Mouse (Mus musculus): ENCODE measurements at regions not wholly inside any gene's neighbourhood (a gene's known extent, or its start where the extent isn't known, plus 50 kb on each side); places are given as distances from the start of the nearest gene placed in this dataset.

- 97% methylated on average over 1 of the region's 1 CpGs for WGBS
- H3K4me1 ChIP-seq (ENCODE audit: control insufficient read depth, insufficient read depth, low read length): 0 out of 2 replicates have a peak, but pooled peaks cover under 1% of the 10 kb centered on the region
- no peaks in the 10 kb centered on the region for H3K36me3 ChIP-seq (ENCODE audit: control insufficient read depth, insufficient read depth, low read length)
- ATAC-seq (ENCODE audit: low FRiP score, low TSS enrichment): no peak
- no peaks in the 10 kb centered on the region for H3K27me3 ChIP-seq (ENCODE audit: control insufficient read depth, insufficient read depth, low read length)
- no peaks in the 10 kb centered on the region for H3K9me3 ChIP-seq (ENCODE audit: control insufficient read depth, low read length)
- H3K4me2 ChIP-seq (replicated peaks; ENCODE audit: low read depth, low read length): no peak overlapping the region
- H3K4me3 ChIP-seq (ENCODE audit: low read length): no peak overlapping the region
- no peak overlapping the region for H3K27ac ChIP-seq (ENCODE audit: low read depth, low read length)
- no peak overlapping the region for H3K9ac ChIP-seq (ENCODE audit: low read depth, low read length)
Measured at GRCm38 (mm10) chr13:28526299-28526698, 269.0 kb downstream of the Gm11361 start.

GRCm38 (mm10) chr13:28524411-28524810 lies 267.1 kb downstream of the Gm11361 start:
- 95% methylated on average over 3 of the region's 3 CpGs for WGBS
- Histone ChIP-seq H3K9ac (ENCODE audit: low read depth, low read length) (no peak overlapping the region), H3K27ac (ENCODE audit: low read depth, low read length) (no peak overlapping the region), H3K4me3 (ENCODE audit: low read length) (no peak overlapping the region), H3K36me3 (ENCODE audit: control insufficient read depth, insufficient read depth, low read length) (no peaks in the 10 kb centered on the region), H3K4me2 (replicated peaks; ENCODE audit: low read depth, low read length) (no peak overlapping the region), H3K9me3 (ENCODE audit: control insufficient read depth, low read length) (no peaks in the 10 kb centered on the region), H3K4me1 (ENCODE audit: control insufficient read depth, insufficient read depth, low read length) (no peaks in the 10 kb centered on the region), H3K27me3 (ENCODE audit: control insufficient read depth, insufficient read depth, low read length) (no peaks in the 10 kb centered on the region)
- no peak for ATAC-seq (ENCODE audit: low FRiP score, low TSS enrichment)

- H3K4me3 ChIP-seq (ENCODE audit: low read length): no peak overlapping the region
- no peaks in the 10 kb centered on the region for H3K9me3 ChIP-seq (ENCODE audit: control insufficient read depth, low read length)
- 53% methylated on average over 1 of the region's 1 CpGs for WGBS
- H3K27ac ChIP-seq (ENCODE audit: low read depth, low read length): no peak overlapping the region
- no peaks in the 10 kb centered on the region for H3K4me1 ChIP-seq (ENCODE audit: control insufficient read depth, insufficient read depth, low read length)
- H3K4me2 ChIP-seq (replicated peaks; ENCODE audit: low read depth, low read length): no peak overlapping the region
- no peaks in the 10 kb centered on the region for H3K36me3 ChIP-seq (ENCODE audit: control insufficient read depth, insufficient read depth, low read length)
- no peak for ATAC-seq (ENCODE audit: low FRiP score, low TSS enrichment)
- H3K9ac ChIP-seq (ENCODE audit: low read depth, low read length): no peak overlapping the region
- H3K27me3 ChIP-seq (ENCODE audit: control insufficient read depth, insufficient read depth, low read length): no peaks in the 10 kb centered on the region
Measured at GRCm38 (mm10) chr13:28520127-28520482, 262.8 kb downstream of the Gm11361 start.

- no peaks in the 10 kb centered on the region for H3K4me1 ChIP-seq (ENCODE audit: control insufficient read depth, insufficient read depth, low read length)
Measured at GRCm38 (mm10) chr13:28519383-28520126, 262.2 kb downstream of the Gm11361 start.

GRCm38 (mm10) chr13:28517161-28517560 lies 259.8 kb downstream of the Gm11361 start:
- H3K9ac ChIP-seq (ENCODE audit: low read depth, low read length): no peak overlapping the region
- 72% methylated on average over 6 of the region's 6 CpGs for WGBS

More at GRCm38 (mm10) chr13:28519383-28520126, 262.2 kb downstream of the Gm11361 start:
- no peak for ATAC-seq (ENCODE audit: low FRiP score, low TSS enrichment)
- 32% methylated on average over 3 of the region's 3 CpGs for WGBS
- H3K27ac ChIP-seq (ENCODE audit: low read depth, low read length): no peak overlapping the region
- no peak overlapping the region for H3K4me3 ChIP-seq (ENCODE audit: low read length)
- H3K4me2 ChIP-seq (replicated peaks; ENCODE audit: low read depth, low read length): no peak overlapping the region
- H3K36me3 ChIP-seq (ENCODE audit: control insufficient read depth, insufficient read depth, low read length): no peaks in the 10 kb centered on the region
- H3K9me3 ChIP-seq (ENCODE audit: control insufficient read depth, low read length): no peaks in the 10 kb centered on the region
- H3K9ac ChIP-seq (ENCODE audit: low read depth, low read length): no peak overlapping the region
- H3K27me3 ChIP-seq (ENCODE audit: control insufficient read depth, insufficient read depth, low read length): no peaks in the 10 kb centered on the region

GRCm38 (mm10) chr13:28516636-28517035 lies 259.3 kb downstream of the Gm11361 start:
- Histone ChIP-seq H3K27ac (ENCODE audit: low read depth, low read length) (no peak overlapping the region), H3K4me1 (ENCODE audit: control insufficient read depth, insufficient read depth, low read length) (no peaks in the 10 kb centered on the region), H3K4me2 (replicated peaks; ENCODE audit: low read depth, low read length) (no peak overlapping the region), H3K36me3 (ENCODE audit: control insufficient read depth, insufficient read depth, low read length) (no peaks in the 10 kb centered on the region), H3K9me3 (ENCODE audit: control insufficient read depth, low read length) (no peaks in the 10 kb centered on the region), H3K4me3 (ENCODE audit: low read length) (no peak overlapping the region), H3K27me3 (ENCODE audit: control insufficient read depth, insufficient read depth, low read length) (no peaks in the 10 kb centered on the region), H3K9ac (ENCODE audit: low read depth, low read length) (no peak overlapping the region)
- no peak for ATAC-seq (ENCODE audit: low FRiP score, low TSS enrichment)
- 50% methylated on average over 2 of the region's 2 CpGs for WGBS

More at GRCm38 (mm10) chr13:28517161-28517560, 259.8 kb downstream of the Gm11361 start:
- ATAC-seq (ENCODE audit: low FRiP score, low TSS enrichment): no peak
- no peaks in the 10 kb centered on the region for H3K9me3 ChIP-seq (ENCODE audit: control insufficient read depth, low read length)
- no peak overlapping the region for H3K27ac ChIP-seq (ENCODE audit: low read depth, low read length)
- H3K36me3 ChIP-seq (ENCODE audit: control insufficient read depth, insufficient read depth, low read length): no peaks in the 10 kb centered on the region
- no peak overlapping the region for H3K4me2 ChIP-seq (replicated peaks; ENCODE audit: low read depth, low read length)
- no peaks in the 10 kb centered on the region for H3K4me1 ChIP-seq (ENCODE audit: control insufficient read depth, insufficient read depth, low read length)
- H3K4me3 ChIP-seq (ENCODE audit: low read length): no peak overlapping the region
- no peaks in the 10 kb centered on the region for H3K27me3 ChIP-seq (ENCODE audit: control insufficient read depth, insufficient read depth, low read length)

GRCm38 (mm10) chr13:28514245-28514644 lies 256.9 kb downstream of the Gm11361 start:
- Histone ChIP-seq H3K36me3 (ENCODE audit: control insufficient read depth, insufficient read depth, low read length) (no peaks in the 10 kb centered on the region), H3K4me2 (replicated peaks; ENCODE audit: low read depth, low read length) (no peak overlapping the region), H3K4me1 (ENCODE audit: control insufficient read depth, insufficient read depth, low read length) (no peaks in the 10 kb centered on the region), H3K4me3 (ENCODE audit: low read length) (no peak overlapping the region), H3K9ac (ENCODE audit: low read depth, low read length) (no peak overlapping the region), H3K27me3 (ENCODE audit: control insufficient read depth, insufficient read depth, low read length) (no peaks in the 10 kb centered on the region), H3K9me3 (ENCODE audit: control insufficient read depth, low read length) (no peaks in the 10 kb centered on the region), H3K27ac (ENCODE audit: low read depth, low read length) (no peak overlapping the region)
- ATAC-seq (ENCODE audit: low FRiP score, low TSS enrichment): no peak

- H3K4me3 ChIP-seq (ENCODE audit: low read length): no peak overlapping the region
- H3K27ac ChIP-seq (ENCODE audit: low read depth, low read length): no peak overlapping the region
- 87% methylated on average over 7 of the region's 7 CpGs for WGBS
- H3K9ac ChIP-seq (ENCODE audit: low read depth, low read length): no peak overlapping the region
- H3K27me3 ChIP-seq (ENCODE audit: control insufficient read depth, insufficient read depth, low read length): no peaks in the 10 kb centered on the region
- H3K4me1 ChIP-seq (ENCODE audit: control insufficient read depth, insufficient read depth, low read length): no peaks in the 10 kb centered on the region
- H3K4me2 ChIP-seq (replicated peaks; ENCODE audit: low read depth, low read length): no peak overlapping the region
- no peaks in the 10 kb centered on the region for H3K9me3 ChIP-seq (ENCODE audit: control insufficient read depth, low read length)
- no peak for ATAC-seq (ENCODE audit: low FRiP score, low TSS enrichment)
- no peaks in the 10 kb centered on the region for H3K36me3 ChIP-seq (ENCODE audit: control insufficient read depth, insufficient read depth, low read length)
Measured at GRCm38 (mm10) chr13:28513336-28513735, 256.0 kb downstream of the Gm11361 start.

GRCm38 (mm10) chr13:28512573-28513334 lies 255.4 kb downstream of the Gm11361 start:
- H3K9me3 ChIP-seq (ENCODE audit: control insufficient read depth, low read length): no peaks in the 10 kb centered on the region
- whole genome bisulfite sequencing: 68% methylated on average over 11 of the region's 11 CpGs
- no peaks in the 10 kb centered on the region for H3K27me3 ChIP-seq (ENCODE audit: control insufficient read depth, insufficient read depth, low read length)
- H3K36me3 ChIP-seq (ENCODE audit: control insufficient read depth, insufficient read depth, low read length): no peaks in the 10 kb centered on the region
- H3K9ac ChIP-seq (ENCODE audit: low read depth, low read length): no peak overlapping the region
- no peak overlapping the region for H3K27ac ChIP-seq (ENCODE audit: low read depth, low read length)
- H3K4me3 ChIP-seq (ENCODE audit: low read length): no peak overlapping the region
- no peaks in the 10 kb centered on the region for H3K4me1 ChIP-seq (ENCODE audit: control insufficient read depth, insufficient read depth, low read length)
- no peak overlapping the region for H3K4me2 ChIP-seq (replicated peaks; ENCODE audit: low read depth, low read length)
- ATAC-seq (ENCODE audit: low FRiP score, low TSS enrichment): no peak
